22 mouse cellular contexts compared by ENCODE assay signal in the genomic region with DNA sequence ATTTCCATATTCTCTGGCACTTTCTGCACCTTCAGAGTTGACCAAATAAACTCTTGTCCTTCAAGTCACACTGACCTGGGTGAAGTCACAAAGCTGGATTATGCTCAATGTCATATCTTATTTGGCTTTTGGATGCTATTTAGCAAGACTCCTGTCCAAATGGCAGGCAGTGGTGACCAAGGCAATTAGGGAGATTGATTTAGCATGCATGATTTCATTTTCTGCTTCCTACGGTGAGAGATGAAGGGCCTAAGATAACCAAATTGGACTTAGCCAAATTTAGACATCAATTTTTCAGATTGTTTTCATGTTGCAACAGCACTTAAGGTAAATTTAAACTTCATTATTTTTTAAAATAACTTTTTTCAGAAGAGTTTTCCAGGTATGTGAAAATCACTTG.
"Had no signal": no experiment of that assay in that cellular context is flagged by ENCODE, and none has a peak within 500 bp of the region (broad histone marks: within the 10 kb centered on the region; RNA-seq: fewer than 3 reads in every experiment).

No protein-coding gene starts in this region.

- H3K9ac ChIP-seq: heart, embryonic 13.5 days; heart, embryonic 15.5 days; hindbrain, embryonic 12.5 days; hindbrain, embryonic 14.5 days; kidney, embryonic 15.5 days; limb, embryonic 13.5 days; limb, embryonic 15.5 days; liver, embryonic 12.5 days; liver, embryonic 14.5 days had no signal

- H3K9me3 ChIP-seq: heart, embryonic 13.5 days; heart, embryonic 15.5 days; hindbrain, embryonic 12.5 days; kidney, embryonic 15.5 days; limb, embryonic 13.5 days; limb, embryonic 15.5 days; liver, embryonic 12.5 days had no signal

- H3K4me3 ChIP-seq: heart, adult 2 months; heart, embryonic 13.5 days; heart, embryonic 15.5 days; hindbrain, embryonic 12.5 days; kidney, embryonic 15.5 days; limb, embryonic 13.5 days; limb, embryonic 15.5 days; liver, embryonic 12.5 days had no signal

- H3K36me3 ChIP-seq: heart, embryonic 13.5 days; heart, embryonic 15.5 days; hindbrain, embryonic 12.5 days; kidney, embryonic 15.5 days; limb, embryonic 13.5 days; limb, embryonic 15.5 days; liver, embryonic 12.5 days had no signal

- H3K4me1 ChIP-seq: heart, embryonic 13.5 days; limb, embryonic 13.5 days; liver, embryonic 12.5 days had no signal

- H3K4me2 ChIP-seq: heart, embryonic 11.5 days; heart, embryonic 13.5 days; heart, embryonic 15.5 days; hindbrain, embryonic 12.5 days; hindbrain, embryonic 14.5 days; kidney, embryonic 15.5 days; limb, embryonic 13.5 days; limb, embryonic 15.5 days; liver, embryonic 12.5 days had no signal

- ATAC-seq: intestine, embryonic 16.5 days; liver, embryonic 12.5 days had no signal

- H3K27ac ChIP-seq: heart, adult 2 months; heart, embryonic 13.5 days; heart, embryonic 15.5 days; hindbrain, embryonic 12.5 days; hindbrain, embryonic 14.5 days; kidney, embryonic 15.5 days; kidney, postnatal 0 days; limb, embryonic 13.5 days; limb, embryonic 15.5 days; liver, embryonic 12.5 days; liver, embryonic 14.5 days had no signal

- DNase-seq: gastrocnemius, postnatal 14 days; gastrocnemius, postnatal 36 days; heart, adult 2 months; heart, postnatal 14 days; heart, postnatal 36 days; kidney, adult 11 months; kidney, adult 2 months; kidney, adult 9 months; kidney, postnatal 14 days; kidney, postnatal 36 days had no signal
